In genomic region chr2:157148417-157148816, GRCm38 (mm10) we compare ENCODE assay signal across 28 mouse cellular contexts. TPM values are rescaled to one million over a fixed set of nuclear protein-coding genes. Genes with fewer than 3 reads are reported as not detected.
DNase-seq lines count a peak whose midpoint lies in the region; ATAC-seq lines count a peak whose summit lies in the region.
"Had no signal": no experiment of that assay in that cellular context is flagged by ENCODE, and none has a peak within 500 bp of the region (broad histone marks: within the 10 kb centered on the region; RNA-seq: fewer than 3 reads in every experiment).

No protein-coding gene starts in this region.

- no peak overlapping the region for H3K27ac ChIP-seq in liver, embryonic 11.5 days (ENCODE audit: low read depth, low read length)
- H3K27ac ChIP-seq: embryonic facial prominence, embryonic 12.5 days; embryonic facial prominence, embryonic 15.5 days; forebrain, embryonic 12.5 days; forebrain, embryonic 15.5 days; heart, embryonic 10.5 days; heart, embryonic 13.5 days; hindbrain, embryonic 14.5 days; hindbrain, postnatal 0 days had no signal

- peaks cover 25% of the 10 kb centered on the region for H3K36me3 ChIP-seq in liver, embryonic 11.5 days (ENCODE audit: control insufficient read depth, insufficient read depth, low read length)

- peak; percentile 17 for DNase-seq in liver
- no peak for DNase-seq in liver, embryonic 11.5 days (ENCODE audit: low spot score)
- DNase-seq in 3T3-L1 (ENCODE audit: low read depth, low spot score): peak; percentile 31
- peak; percentile 59 for DNase-seq in ZHBTc4 (ENCODE audit: low read depth, low spot score)
- no peak for DNase-seq in layer of hippocampus, postnatal 10 days (ENCODE audit: low spot score in 2 of 2)
- no peak for DNase-seq in c-Kit-positive CD71-positive TER-119-positive erythroid progenitor cells, embryonic 14.5 days (ENCODE audit: low spot score)
- DNase-seq in adrenal gland, postnatal 4 days (ENCODE audit: low spot score in 2 of 2): no peak
- DNase-seq: adrenal gland, postnatal 10 days; adrenal gland, postnatal 36 days; B cell, adult 2 months; cerebellum, adult 11-12 months; cerebellum, adult 8-10 months; cerebellum, postnatal 14 days; gastrocnemius, postnatal 25 days; heart, adult 18-20 months; heart, postnatal 14 days; heart, postnatal 4 days had no signal

- ATAC-seq in liver, embryonic 11.5 days (replicated peaks; ENCODE audit: low FRiP score): no peak
- ATAC-seq in megakaryocyte-erythroid progenitor cell, adult 5-6 weeks (replicated peaks; ENCODE audit: low FRiP score, low TSS enrichment, poor library complexity, severe bottlenecking): 0 out of 2 replicates have a peak, but pooled peaks have one; percentile 51
- ATAC-seq: forebrain, embryonic 15.5 days; hindbrain, postnatal 0 days had no signal

- H3K4me2 ChIP-seq in liver, embryonic 11.5 days: no peak overlapping the region
- H3K4me2 ChIP-seq: embryonic facial prominence, embryonic 12.5 days; embryonic facial prominence, embryonic 15.5 days; forebrain, embryonic 12.5 days; forebrain, embryonic 15.5 days; heart, embryonic 13.5 days; hindbrain, embryonic 14.5 days had no signal

- H3K4me1 ChIP-seq in liver, embryonic 11.5 days (replicated peaks; ENCODE audit: control insufficient read depth, insufficient read depth, low read length): no peaks in the 10 kb centered on the region
- H3K4me1 ChIP-seq: embryonic facial prominence, embryonic 12.5 days; embryonic facial prominence, embryonic 15.5 days; forebrain, embryonic 12.5 days; forebrain, embryonic 15.5 days; heart, embryonic 10.5 days; heart, embryonic 13.5 days had no signal

- H3K27me3 ChIP-seq in liver, embryonic 11.5 days (replicated peaks; ENCODE audit: control insufficient read depth, insufficient read depth, low read length): no peaks in the 10 kb centered on the region
- H3K27me3 ChIP-seq: CH12.LX; embryonic facial prominence, embryonic 12.5 days; embryonic facial prominence, embryonic 15.5 days; forebrain, embryonic 12.5 days; forebrain, embryonic 15.5 days; heart, embryonic 13.5 days had no signal

- 86% methylated on average over 5 of the region's 5 CpGs for WGBS in liver, embryonic 11.5 days

- no peak overlapping the region for H3K4me3 ChIP-seq in liver, embryonic 11.5 days (ENCODE audit: low read depth, low read length)
- H3K4me3 ChIP-seq: embryonic facial prominence, embryonic 12.5 days; embryonic facial prominence, embryonic 15.5 days; erythroblast, embryonic 14.5 days; forebrain, embryonic 12.5 days; forebrain, embryonic 15.5 days; heart, embryonic 10.5 days; heart, embryonic 13.5 days had no signal

- H3K9ac ChIP-seq in liver, embryonic 11.5 days (ENCODE audit: low read depth, low read length): no peak overlapping the region
- H3K9ac ChIP-seq: embryonic facial prominence, embryonic 12.5 days; embryonic facial prominence, embryonic 15.5 days; forebrain, embryonic 12.5 days; forebrain, embryonic 15.5 days; heart, embryonic 13.5 days; hindbrain, embryonic 14.5 days had no signal

- no peaks in the 10 kb centered on the region for H3K9me3 ChIP-seq in liver, embryonic 11.5 days (ENCODE audit: control insufficient read depth, low read length)
- H3K9me3 ChIP-seq: embryonic facial prominence, embryonic 12.5 days; embryonic facial prominence, embryonic 15.5 days; forebrain, embryonic 12.5 days; forebrain, embryonic 15.5 days; heart, embryonic 10.5 days; heart, embryonic 13.5 days had no signal

RNA-seq across cellular contexts. Expression of gene Samhd1, which starts 13.4 kb away (rescaled TPM):
- 33.1 and 33.2 TPM in 2 replicates for polyA plus RNA-seq in liver, embryonic 11.5 days (2014; fragmentation: Nextera tagmentation; extraction: Ambion mirVana)
- total RNA-seq in megakaryocyte-erythroid progenitor cell, adult 5-6 weeks (2014; fragmentation: Nextera tagmentation): 63.5 and 64.5 TPM in 2 replicates
- total RNA-seq in megakaryocyte-erythroid progenitor cell, adult 5-6 weeks (2017): 48.9 and 60.9 TPM in 2 replicates
- total RNA-seq in layer of hippocampus, postnatal 10 days (2021): 10 to 100 TPM; 14.6 TPM
- total RNA-seq in adrenal gland, postnatal 4 days (2021): 10 to 100 TPM; 30.8 to 32.6 TPM

RNA-seq across cellular contexts. Expression of gene Rbl1, which starts 55.9 kb away (rescaled TPM):
- polyA plus RNA-seq in liver, embryonic 11.5 days (2014; fragmentation: Nextera tagmentation; extraction: Ambion mirVana): 29.2 and 33.7 TPM in 2 replicates
- total RNA-seq in megakaryocyte-erythroid progenitor cell, adult 5-6 weeks (2014; fragmentation: Nextera tagmentation): 61.3 and 76.0 TPM in 2 replicates
- 78.7 and 83.2 TPM in 2 replicates for total RNA-seq in megakaryocyte-erythroid progenitor cell, adult 5-6 weeks (2017)
- 1 to 10 TPM; 2.5 to 3.4 TPM for total RNA-seq in layer of hippocampus, postnatal 10 days (2021)
- 10 to 100 TPM; 18.1 to 20.3 TPM for total RNA-seq in adrenal gland, postnatal 4 days (2021)

Comparison
In these comparisons a context has a peak if more than half of its experiments do, and no peak if none do; other contexts are left out.
1. DNase-seq: peak in liver (single experiment), 3T3-L1 (single experiment) and ZHBTc4 (single experiment); none in liver, embryonic 11.5 days (single experiment), layer of hippocampus, postnatal 10 days (0 of 2), c-Kit-positive CD71-positive TER-119-positive erythroid progenitor cells, embryonic 14.5 days (single experiment) and adrenal gland, postnatal 4 days (0 of 2).
2. RNA of gene Rbl1, which starts 55.9 kb away (total RNA-seq): 61.3 to 83.2 TPM in megakaryocyte-erythroid progenitor cell, adult 5-6 weeks and 18.1 to 20.3 TPM in adrenal gland, postnatal 4 days; 2.5 to 3.4 TPM in layer of hippocampus, postnatal 10 days; every median in the first group is over 4 times any median in the second.